Mouse (Mus musculus) erythroblast, embryonic 14.5 days (primary cell): Measurements from ENCODE around the gene Btbd35f16.
"Not testable (repeated sequence)": the region's sequence is repeated elsewhere in the genome, so short reads cannot be mapped to it uniquely, and the experiment has no call there.

Experiments
- GATA1 ChIP-seq: IDR thresholded peaks from 2 replicates; pipeline ENCODE4 v1.6.1; 2012; ENCODE audit warnings: low read length, inconsistent platforms, mixed read lengths
- TAL1 ChIP-seq: IDR thresholded peaks from 3 replicates; pipeline ENCODE4 v1.6.1; 2012; ENCODE audit warnings: low read length, inconsistent platforms, mixed read lengths

- not testable (repeated sequence) for TF ChIP-seq TAL1, GATA1
Measured at GRCm38 (mm10) chrX:3956902-3957301, at the start of gene Btbd35f16.
